Mouse (Mus musculus): ENCODE results near the gene Tnni3k. TPM values are rescaled to one million over a fixed set of nuclear protein-coding genes. Genes with fewer than 3 reads are reported as not detected.

The Tnni3k gene
- not detected for polyA plus RNA-seq (2014; fragmentation: Illumina TruSeq; extraction: RNeasy Lipid Tissue Mini Kit (QIAGEN cat#74804); ENCODE audit: low read depth, low replicate concordance)

DNA sequence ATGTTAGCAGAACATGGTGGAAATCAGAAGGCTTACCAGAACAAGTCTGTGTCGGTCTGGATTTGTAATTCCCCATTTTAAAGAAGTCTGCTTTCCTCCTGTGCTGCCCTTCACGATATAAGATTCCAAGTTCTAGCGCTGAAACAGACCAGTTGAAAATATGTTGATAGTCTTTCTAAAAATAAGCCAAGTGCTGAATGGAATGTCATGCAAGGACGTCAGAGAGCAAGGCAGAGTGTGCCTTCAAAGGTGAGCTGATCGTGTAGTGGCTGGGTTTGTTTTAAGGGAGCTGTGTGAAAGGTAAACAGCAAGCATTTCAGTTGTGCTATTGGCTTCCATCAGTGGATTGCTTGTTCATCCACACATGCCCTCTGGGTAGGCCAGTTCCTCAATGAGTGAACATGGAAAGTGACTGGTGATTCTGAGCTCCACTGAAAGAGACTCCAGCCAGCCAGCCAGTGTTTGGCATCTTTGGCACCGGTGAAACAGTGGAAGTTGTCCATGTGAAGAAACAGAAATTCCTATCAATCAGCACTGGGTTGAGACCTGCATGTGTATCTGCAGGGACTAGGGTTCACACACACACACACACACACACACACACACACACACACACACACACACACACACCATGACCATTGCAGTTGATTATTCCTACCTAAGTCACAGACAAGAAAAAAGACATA is at the start of gene Tnni3k:
TSS of gene Tnni3k (minus strand) at position 177 of the 686 bp plus-strand sequence.

GRCm38 (mm10) chr3:155093116-155093956 is 38.1 kb upstream of the Tnni3k start, which contains the start of the genes Fpgt and Lrriq3:
Gene Fpgt (minus strand): TSS chr3:155093403.
Gene Lrriq3 (plus strand): TSS chr3:155093434.

Other genes with a start within 250 kb of the Tnni3k start
- 144 TPM for gene Fpgt, start 38.0 kb upstream of the Tnni3k start, polyA plus RNA-seq (2014; fragmentation: Illumina TruSeq; extraction: RNeasy Lipid Tissue Mini Kit (QIAGEN cat#74804); ENCODE audit: low read depth, low replicate concordance)
- gene Lrriq3, start 38.0 kb upstream of the Tnni3k start, polyA plus RNA-seq (2014; fragmentation: Illumina TruSeq; extraction: RNeasy Lipid Tissue Mini Kit (QIAGEN cat#74804); ENCODE audit: low read depth, low replicate concordance) = 6.9 TPM

Data from sigmoid colon, adult 10 weeks (tissue).